Mouse (Mus musculus): ENCODE results near the gene Klk14. TPM values are rescaled to one million over a fixed set of nuclear protein-coding genes. Genes with fewer than 3 reads are reported as not detected.
"Not testable (repeated sequence)": the region's sequence is repeated elsewhere in the genome, so short reads cannot be mapped to it uniquely, and the experiment has no call there.

Gene Klk14
- polyA plus RNA-seq, 1 experiment from 2014 or later: not detected

- H3K36me3 ChIP-seq (replicated peaks): peaks cover 23% of the 10 kb centered on the region
- peak; percentile 86 for ATAC-seq (ENCODE audit: insufficient read depth)
- H3K9ac ChIP-seq: peak within 1 kb of the TSS; percentile 65
- peak within 1 kb of the TSS; percentile 69 for H3K4me3 ChIP-seq (replicated peaks)
- H3K9me3 ChIP-seq (replicated peaks): no peaks in the 10 kb centered on the region
- H3K4me2 ChIP-seq: peak within 1 kb of the TSS; percentile 72
- 0 out of 2 replicates have a peak within 1 kb of the TSS, but pooled peaks have one; percentile 33 for H3K27ac ChIP-seq (replicated peaks)
- peaks cover 21% of the 10 kb centered on the region for H3K4me1 ChIP-seq (replicated peaks)
- no peaks in the 10 kb centered on the region for H3K27me3 ChIP-seq
- under 1% methylated on average over 26 of the region's 26 CpGs for WGBS (ENCODE audit: insufficient replicate concordance)
These were observed 18.2 kb upstream of the Klk14 start, which contains the start of gene Ctu1 for GRCm38 (mm10) chr7:43671809-43672580. Gene Ctu1, plus strand, starts transcription at chr7:43672016.

GRCm38 (mm10) chr7:43672581-43673260 lies 17.5 kb upstream of the Klk14 start:
- Histone ChIP-seq H3K27ac (replicated peaks) (no peak overlapping the region), H3K9ac (peak overlapping the region; percentile 65), H3K4me2 (peak overlapping the region; percentile 72), H3K9me3 (replicated peaks) (no peaks in the 10 kb centered on the region), H3K27me3 (no peaks in the 10 kb centered on the region), H3K4me3 (replicated peaks) (peak overlapping the region; percentile 69), H3K36me3 (replicated peaks) (peaks cover 31% of the 10 kb centered on the region), H3K4me1 (replicated peaks) (peaks cover 21% of the 10 kb centered on the region)
- WGBS (ENCODE audit: insufficient replicate concordance): 17% methylated on average over 10 of the region's 10 CpGs
- ATAC-seq (ENCODE audit: insufficient read depth): no peak

GRCm38 (mm10) chr7:43675091-43675490 lies 15.1 kb upstream of the Klk14 start:
- Histone ChIP-seq H3K4me2 (no peak overlapping the region), H3K27ac (replicated peaks) (no peak overlapping the region), H3K9ac (no peak overlapping the region), H3K9me3 (replicated peaks) (no peaks in the 10 kb centered on the region), H3K27me3 (no peaks in the 10 kb centered on the region), H3K4me3 (replicated peaks) (no peak overlapping the region), H3K4me1 (replicated peaks) (peaks cover 21% of the 10 kb centered on the region), H3K36me3 (replicated peaks) (peaks cover 38% of the 10 kb centered on the region)
- 88% methylated on average over 32 of the region's 32 CpGs for WGBS (ENCODE audit: insufficient replicate concordance)
- no peak for ATAC-seq (ENCODE audit: insufficient read depth)

GRCm38 (mm10) chr7:43678517-43678916 lies 11.7 kb upstream of the Klk14 start:
- H3K36me3 ChIP-seq (replicated peaks): peaks cover 38% of the 10 kb centered on the region
- H3K4me3 ChIP-seq (replicated peaks): no peak overlapping the region
- ATAC-seq (ENCODE audit: insufficient read depth): no peak
- H3K27me3 ChIP-seq: no peaks in the 10 kb centered on the region
- H3K4me2 ChIP-seq: no peak overlapping the region
- H3K4me1 ChIP-seq (replicated peaks): no peaks in the 10 kb centered on the region; the same call in 1 of the 2 replicates
- no peak overlapping the region for H3K9ac ChIP-seq
- H3K9me3 ChIP-seq (replicated peaks): no peaks in the 10 kb centered on the region
- H3K27ac ChIP-seq (replicated peaks): no peak overlapping the region

- ATAC-seq (ENCODE audit: insufficient read depth): no peak
These were observed 9.3 kb upstream of the Klk14 start for GRCm38 (mm10) chr7:43680960-43681359.

GRCm38 (mm10) chr7:43682511-43682910 lies 7.7 kb upstream of the Klk14 start:
- not testable (repeated sequence) for ATAC-seq (ENCODE audit: insufficient read depth); H3K4me1 ChIP-seq (replicated peaks); H3K9ac ChIP-seq; H3K36me3 ChIP-seq (replicated peaks); H3K27ac ChIP-seq (replicated peaks); H3K4me3 ChIP-seq (replicated peaks); H3K27me3 ChIP-seq; H3K4me2 ChIP-seq; H3K9me3 ChIP-seq (replicated peaks)
- 3% methylated on average over 1 of the region's 1 CpGs for WGBS (ENCODE audit: insufficient replicate concordance)

More at GRCm38 (mm10) chr7:43680960-43681359, 9.3 kb upstream of the Klk14 start:
- Histone ChIP-seq H3K9ac (no peak overlapping the region), H3K4me2 (no peak overlapping the region), H3K36me3 (replicated peaks) (peaks cover 25% of the 10 kb centered on the region), H3K4me1 (replicated peaks) (no peaks in the 10 kb centered on the region; the same call in 1 of the 2 replicates), H3K27me3 (no peaks in the 10 kb centered on the region), H3K4me3 (replicated peaks) (no peak overlapping the region), H3K9me3 (replicated peaks) (no peaks in the 10 kb centered on the region), H3K27ac (replicated peaks) (no peak overlapping the region)
- WGBS (ENCODE audit: insufficient replicate concordance): 23% methylated on average over 5 of the region's 5 CpGs

- H3K9ac ChIP-seq: no peak overlapping the region
- WGBS (ENCODE audit: insufficient replicate concordance): 19% methylated on average over 7 of the region's 7 CpGs
- ATAC-seq (ENCODE audit: insufficient read depth): no peak
- no peaks in the 10 kb centered on the region for H3K9me3 ChIP-seq (replicated peaks)
- H3K27ac ChIP-seq (replicated peaks): no peak overlapping the region
- no peak overlapping the region for H3K4me2 ChIP-seq
- no peaks in the 10 kb centered on the region for H3K27me3 ChIP-seq
- H3K36me3 ChIP-seq (replicated peaks): no peaks in the 10 kb centered on the region
- no peaks in the 10 kb centered on the region for H3K4me1 ChIP-seq (replicated peaks)
- no peak overlapping the region for H3K4me3 ChIP-seq (replicated peaks)
These were observed 5.1 kb upstream of the Klk14 start for GRCm38 (mm10) chr7:43685088-43685487.

- 63% methylated on average over 3 of the region's 3 CpGs for WGBS (ENCODE audit: insufficient replicate concordance)
- Histone ChIP-seq H3K9ac (no peak overlapping the region), H3K36me3 (replicated peaks) (no peaks in the 10 kb centered on the region), H3K27me3 (no peaks in the 10 kb centered on the region), H3K27ac (replicated peaks) (no peak overlapping the region), H3K4me2 (no peak overlapping the region), H3K4me1 (replicated peaks) (no peaks in the 10 kb centered on the region), H3K9me3 (replicated peaks) (no peaks in the 10 kb centered on the region), H3K4me3 (replicated peaks) (no peak overlapping the region)
- ATAC-seq (ENCODE audit: insufficient read depth): no peak
These were observed 19.8 kb downstream of the Klk14 start for GRCm38 (mm10) chr7:43710031-43710430.

GRCm38 (mm10) chr7:43712267-43712666 lies 22.0 kb downstream of the Klk14 start, which contains the start of gene Klk13:
Gene Klk13, plus strand, starts transcription at chr7:43712567.
- H3K4me2 ChIP-seq: no peak within 1 kb of the TSS
- no peaks in the 10 kb centered on the region for H3K9me3 ChIP-seq (replicated peaks)
- 30% methylated on average over 4 of the region's 4 CpGs for WGBS (ENCODE audit: insufficient replicate concordance)
- no peaks in the 10 kb centered on the region for H3K4me1 ChIP-seq (replicated peaks)
- no peak within 1 kb of the TSS for H3K27ac ChIP-seq (replicated peaks)
- no peak within 1 kb of the TSS for H3K9ac ChIP-seq
- H3K36me3 ChIP-seq (replicated peaks): no peaks in the 10 kb centered on the region
- H3K27me3 ChIP-seq: no peaks in the 10 kb centered on the region
- H3K4me3 ChIP-seq (replicated peaks): no peak within 1 kb of the TSS
- no peak for ATAC-seq (ENCODE audit: insufficient read depth)

- Histone ChIP-seq H3K27me3 (no peaks in the 10 kb centered on the region), H3K9me3 (replicated peaks) (no peaks in the 10 kb centered on the region), H3K4me3 (replicated peaks) (no peak overlapping the region), H3K4me1 (replicated peaks) (no peaks in the 10 kb centered on the region), H3K27ac (replicated peaks) (no peak overlapping the region), H3K9ac (no peak overlapping the region), H3K4me2 (no peak overlapping the region), H3K36me3 (replicated peaks) (no peaks in the 10 kb centered on the region)
- 7% methylated on average over 9 of the region's 9 CpGs for WGBS (ENCODE audit: insufficient replicate concordance)
- ATAC-seq (ENCODE audit: insufficient read depth): no peak
These were observed 22.7 kb downstream of the Klk14 start for GRCm38 (mm10) chr7:43712917-43713316.

- Histone ChIP-seq H3K9ac (no peak overlapping the region), H3K27ac (replicated peaks) (no peak overlapping the region), H3K27me3 (no peaks in the 10 kb centered on the region), H3K4me2 (no peak overlapping the region), H3K4me1 (replicated peaks) (no peaks in the 10 kb centered on the region), H3K36me3 (replicated peaks) (no peaks in the 10 kb centered on the region), H3K4me3 (replicated peaks) (no peak overlapping the region), H3K9me3 (replicated peaks) (no peaks in the 10 kb centered on the region)
- 7% methylated on average over 19 of the region's 19 CpGs for WGBS (ENCODE audit: insufficient replicate concordance)
- no peak for ATAC-seq (ENCODE audit: insufficient read depth)
These were observed 23.6 kb downstream of the Klk14 start for GRCm38 (mm10) chr7:43713741-43714351.
